Mouse (Mus musculus): Measurements from ENCODE around the gene Hoxa3.

The Hoxa3 gene

DNA sequence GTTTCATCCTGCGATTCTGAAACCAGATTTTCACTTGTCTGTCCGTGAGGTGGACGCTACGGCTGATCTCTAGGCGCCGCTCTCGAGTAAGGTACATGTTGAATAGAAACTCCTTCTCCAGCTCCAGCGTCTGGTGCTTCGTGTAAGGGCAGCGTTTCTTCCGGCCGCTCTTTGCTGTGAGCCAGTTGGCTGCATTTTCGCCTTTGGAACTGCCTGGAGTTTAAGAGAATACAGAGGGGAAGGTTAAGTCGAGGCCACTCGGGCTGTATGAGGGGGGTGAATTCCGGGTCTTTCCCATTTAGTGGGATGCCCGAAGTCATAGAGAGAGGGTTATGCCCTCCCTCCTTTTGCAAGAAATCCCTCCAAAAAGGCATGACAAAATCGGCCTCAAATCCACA, 19.4 kb upstream of the Hoxa3 start:
- peaks cover 96% of the 10 kb centered on the region for H3K27me3 ChIP-seq (ENCODE audit: insufficient read depth, low read length)
- H3K36me3 ChIP-seq (ENCODE audit: insufficient read depth, low read length): no peaks in the 10 kb centered on the region
- peaks cover 47% of the 10 kb centered on the region for H3K4me1 ChIP-seq (replicated peaks; ENCODE audit: low read depth, low read length)
- no peak overlapping the region; the same call in 1 of the 2 replicates for H3K4me3 ChIP-seq (replicated peaks; ENCODE audit: low read length)
- no peaks in the 10 kb centered on the region; the same call in 1 of the 2 replicates for H3K9me3 ChIP-seq (ENCODE audit: low read length)
- TF ChIP-seq CTCF (conservative IDR thresholded peaks at IDR 0.05; ENCODE audit: low read length) (no peak), POU5F1 (IDR thresholded peaks at IDR 0.05; ENCODE audit: borderline replicate concordance, low read length) (no peak), NANOG (IDR thresholded peaks at IDR 0.05; ENCODE audit: borderline replicate concordance, low read length) (no peak)

DNA sequence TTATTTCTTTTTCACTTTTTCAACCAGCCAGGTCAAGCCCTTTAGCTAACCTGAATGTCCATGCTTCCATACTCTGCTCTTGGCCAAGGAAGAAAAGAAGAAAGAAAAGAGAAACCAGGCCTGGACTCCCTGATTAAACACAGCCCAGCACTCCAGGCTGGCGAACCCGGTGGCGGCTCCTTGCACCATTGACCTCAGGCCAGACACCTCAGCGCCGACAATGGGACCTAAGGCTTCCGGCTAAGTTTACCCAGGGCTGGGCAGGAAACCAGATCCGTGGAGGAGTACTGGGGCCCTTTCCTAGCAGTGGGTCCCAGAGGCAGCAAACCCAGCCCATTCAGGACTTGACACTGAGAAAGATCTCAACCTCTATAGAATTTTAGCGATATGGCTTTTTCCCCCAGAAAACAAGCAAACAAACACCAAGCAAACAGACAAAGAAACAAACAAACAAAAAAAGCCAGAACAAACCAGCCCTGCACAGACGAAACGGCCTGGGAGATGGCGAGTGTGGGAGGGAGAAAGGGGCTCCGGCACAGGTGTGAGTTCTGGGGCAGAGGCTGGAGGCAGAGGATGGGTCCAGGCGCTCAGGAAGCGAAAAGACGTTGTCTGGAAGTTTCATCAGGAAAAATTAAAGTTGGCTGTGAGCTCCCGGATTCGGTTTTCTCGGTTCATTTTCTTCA, 18.9 kb upstream of the Hoxa3 start:
- no peaks in the 10 kb centered on the region for H3K36me3 ChIP-seq (ENCODE audit: insufficient read depth, low read length)
- peaks cover 96% of the 10 kb centered on the region for H3K27me3 ChIP-seq (ENCODE audit: insufficient read depth, low read length)
- TF ChIP-seq NANOG (IDR thresholded peaks at IDR 0.05; ENCODE audit: borderline replicate concordance, low read length): no peak
- no peak for TF ChIP-seq CTCF (conservative IDR thresholded peaks at IDR 0.05; ENCODE audit: low read length)
- no peak for TF ChIP-seq POU5F1 (IDR thresholded peaks at IDR 0.05; ENCODE audit: borderline replicate concordance, low read length)
- H3K9me3 ChIP-seq (ENCODE audit: low read length): no peaks in the 10 kb centered on the region; the same call in 1 of the 2 replicates
- no peak overlapping the region for H3K4me3 ChIP-seq (replicated peaks; ENCODE audit: low read length)
- peaks cover 48% of the 10 kb centered on the region for H3K4me1 ChIP-seq (replicated peaks; ENCODE audit: low read depth, low read length)

DNA sequence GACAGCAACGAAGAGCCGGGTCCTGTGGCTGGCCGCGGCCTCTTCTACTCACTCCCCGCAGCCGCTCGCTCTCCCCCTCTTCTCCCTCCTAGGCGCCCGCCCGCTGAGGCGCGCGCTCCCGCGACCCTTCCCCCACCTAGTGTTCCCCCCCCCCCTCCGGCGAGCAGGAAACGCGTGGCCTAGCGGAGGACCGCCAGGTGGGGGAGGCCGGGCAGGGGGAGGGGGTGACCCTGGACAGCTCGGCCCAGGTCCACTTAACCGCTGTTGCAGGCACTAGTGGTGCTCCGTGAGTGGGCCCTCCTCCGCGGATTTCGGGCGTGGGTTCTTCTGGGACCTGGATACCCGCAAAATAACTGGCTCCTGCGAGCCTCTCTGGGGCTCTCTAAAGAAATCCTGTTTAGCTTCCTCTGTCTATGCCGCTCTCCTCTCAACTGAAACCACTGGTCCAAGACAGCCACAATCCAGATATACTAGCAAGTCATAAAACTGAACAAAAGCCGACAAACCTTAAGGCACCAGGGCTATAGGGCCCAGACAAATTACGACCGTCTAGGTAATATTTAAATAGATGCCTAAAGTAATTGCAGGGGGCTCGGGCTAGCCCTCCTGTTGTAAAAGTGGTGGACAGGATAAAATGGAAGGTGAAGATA, 17.5 kb upstream of the Hoxa3 start, which contains the start of gene Hoxa9:
Gene Hoxa9 (minus strand): TSS at position 574 of the 650 bp plus-strand sequence.
- Histone ChIP-seq H3K9me3 (ENCODE audit: low read length) (no peaks in the 10 kb centered on the region), H3K4me3 (replicated peaks; ENCODE audit: low read length) (peak within 1 kb of the TSS; percentile 39), H3K4me1 (replicated peaks; ENCODE audit: low read depth, low read length) (peaks cover 59% of the 10 kb centered on the region), H3K36me3 (ENCODE audit: insufficient read depth, low read length) (no peaks in the 10 kb centered on the region), H3K27me3 (ENCODE audit: insufficient read depth, low read length) (peaks cover 96% of the 10 kb centered on the region)
- TF ChIP-seq NANOG (IDR thresholded peaks at IDR 0.05; ENCODE audit: borderline replicate concordance, low read length) (no peak), CTCF (conservative IDR thresholded peaks at IDR 0.05; ENCODE audit: low read length) (no peak), POU5F1 (IDR thresholded peaks at IDR 0.05; ENCODE audit: borderline replicate concordance, low read length) (no peak)

DNA sequence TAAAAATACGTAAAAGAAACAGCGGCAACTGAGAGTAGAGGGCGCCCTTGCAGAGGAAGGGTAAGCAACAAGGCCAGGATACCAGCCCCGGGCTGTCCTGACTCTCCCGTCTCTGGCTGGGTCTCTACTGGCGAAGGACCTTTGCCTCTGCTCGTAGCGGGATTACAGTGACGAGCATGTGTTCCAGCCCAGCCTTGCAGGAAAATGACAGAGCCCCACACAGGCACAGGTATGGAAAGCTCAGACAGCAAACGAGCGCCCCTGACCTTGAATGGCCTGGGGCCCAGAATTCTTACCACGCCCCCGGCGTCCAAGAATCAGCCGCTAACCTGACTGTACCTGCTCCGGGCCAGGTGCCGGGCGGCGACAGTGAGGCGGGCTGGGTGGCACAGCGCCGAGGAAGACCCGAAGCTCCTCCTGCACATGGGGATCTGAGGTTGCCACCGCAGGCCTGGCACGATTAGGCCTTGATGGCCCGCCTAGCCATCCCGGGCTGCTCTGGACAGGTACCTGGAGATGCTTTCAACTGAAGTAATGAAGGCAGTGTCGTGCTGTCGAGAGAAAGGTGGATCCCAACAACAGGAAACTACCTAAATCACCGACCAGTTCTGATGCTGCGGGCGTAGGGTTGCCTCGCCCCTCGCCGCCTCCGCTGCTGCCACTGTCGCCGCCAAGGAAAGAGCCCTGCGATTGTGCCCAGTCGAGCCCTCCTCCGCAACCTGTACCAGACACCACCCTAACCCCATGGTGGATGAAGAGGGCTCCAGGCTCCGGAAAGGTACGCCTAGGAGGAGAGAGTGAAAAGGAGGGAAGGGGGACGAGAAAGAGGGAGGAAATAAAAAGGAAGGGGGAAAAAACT, 16.7 kb upstream of the Hoxa3 start:
- Histone ChIP-seq H3K9me3 (ENCODE audit: low read length) (no peaks in the 10 kb centered on the region), H3K4me1 (replicated peaks; ENCODE audit: low read depth, low read length) (peaks cover 63% of the 10 kb centered on the region), H3K4me3 (replicated peaks; ENCODE audit: low read length) (peak overlapping the region; percentile 39), H3K27me3 (ENCODE audit: insufficient read depth, low read length) (peaks cover 96% of the 10 kb centered on the region), H3K36me3 (ENCODE audit: insufficient read depth, low read length) (no peaks in the 10 kb centered on the region)
- TF ChIP-seq POU5F1 (IDR thresholded peaks at IDR 0.05; ENCODE audit: borderline replicate concordance, low read length) (peak; percentile 10; the same call in 1 of the 2 replicates), NANOG (IDR thresholded peaks at IDR 0.05; ENCODE audit: borderline replicate concordance, low read length) (no peak), CTCF (conservative IDR thresholded peaks at IDR 0.05; ENCODE audit: low read length) (no peak)

DNA sequence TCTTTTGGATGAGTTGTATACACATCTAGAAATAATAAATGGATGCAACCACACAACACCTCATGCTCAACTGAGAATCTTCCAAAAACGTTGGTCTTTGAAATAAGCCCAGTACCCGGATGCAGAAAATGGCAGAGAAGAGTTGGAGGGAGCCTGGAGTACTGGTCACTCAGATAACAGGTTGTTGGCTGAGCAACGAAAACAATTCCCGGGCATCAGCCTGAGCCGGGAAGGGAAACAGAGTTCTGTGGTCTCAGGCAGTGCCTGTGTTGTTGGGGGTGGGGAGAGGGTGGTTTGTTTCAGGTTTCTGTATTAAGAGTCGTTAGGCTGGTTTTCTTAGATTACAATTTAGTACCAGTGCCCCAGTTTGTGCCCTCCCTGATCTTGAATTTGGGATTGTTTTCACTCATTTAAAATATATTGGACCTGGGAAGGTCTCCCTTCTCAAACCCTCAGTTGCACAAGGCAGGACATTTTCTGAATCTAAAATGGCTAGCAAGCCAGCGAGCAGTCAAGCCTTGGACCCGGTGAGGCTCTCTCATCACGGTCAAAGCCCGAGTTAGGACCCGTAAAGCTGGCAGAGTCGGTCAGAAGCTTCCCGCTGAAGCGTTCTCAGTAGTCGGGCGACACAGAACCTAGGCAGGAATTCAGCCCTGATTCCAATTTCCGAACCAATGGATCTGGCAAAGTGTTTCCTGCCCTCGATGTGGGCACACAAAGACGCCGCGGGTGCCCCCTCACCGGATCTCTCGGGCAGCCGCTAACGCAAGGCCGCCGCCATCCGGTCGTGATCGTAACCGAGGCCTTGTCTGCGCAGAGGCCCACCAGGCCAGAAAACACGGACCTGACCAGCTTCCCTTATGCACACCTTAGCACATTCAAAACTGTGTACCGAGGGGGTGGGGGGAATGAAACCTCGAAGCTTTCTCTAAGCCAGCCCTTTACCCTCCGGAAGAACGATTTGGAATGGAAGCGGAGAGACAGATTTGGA, 15.6 kb upstream of the Hoxa3 start:
- peaks cover 68% of the 10 kb centered on the region for H3K4me1 ChIP-seq (replicated peaks; ENCODE audit: low read depth, low read length)
- H3K27me3 ChIP-seq (ENCODE audit: insufficient read depth, low read length): peaks cover 96% of the 10 kb centered on the region
- H3K36me3 ChIP-seq (ENCODE audit: insufficient read depth, low read length): no peaks in the 10 kb centered on the region
- no peaks in the 10 kb centered on the region for H3K9me3 ChIP-seq (ENCODE audit: low read length)
- TF ChIP-seq CTCF (conservative IDR thresholded peaks at IDR 0.05; ENCODE audit: low read length) (no peak), NANOG (IDR thresholded peaks at IDR 0.05; ENCODE audit: borderline replicate concordance, low read length) (no peak), POU5F1 (IDR thresholded peaks at IDR 0.05; ENCODE audit: borderline replicate concordance, low read length) (no peak)
- H3K4me3 ChIP-seq (replicated peaks; ENCODE audit: low read length): peak overlapping the region; percentile 30; the same call in 1 of the 2 replicates

DNA sequence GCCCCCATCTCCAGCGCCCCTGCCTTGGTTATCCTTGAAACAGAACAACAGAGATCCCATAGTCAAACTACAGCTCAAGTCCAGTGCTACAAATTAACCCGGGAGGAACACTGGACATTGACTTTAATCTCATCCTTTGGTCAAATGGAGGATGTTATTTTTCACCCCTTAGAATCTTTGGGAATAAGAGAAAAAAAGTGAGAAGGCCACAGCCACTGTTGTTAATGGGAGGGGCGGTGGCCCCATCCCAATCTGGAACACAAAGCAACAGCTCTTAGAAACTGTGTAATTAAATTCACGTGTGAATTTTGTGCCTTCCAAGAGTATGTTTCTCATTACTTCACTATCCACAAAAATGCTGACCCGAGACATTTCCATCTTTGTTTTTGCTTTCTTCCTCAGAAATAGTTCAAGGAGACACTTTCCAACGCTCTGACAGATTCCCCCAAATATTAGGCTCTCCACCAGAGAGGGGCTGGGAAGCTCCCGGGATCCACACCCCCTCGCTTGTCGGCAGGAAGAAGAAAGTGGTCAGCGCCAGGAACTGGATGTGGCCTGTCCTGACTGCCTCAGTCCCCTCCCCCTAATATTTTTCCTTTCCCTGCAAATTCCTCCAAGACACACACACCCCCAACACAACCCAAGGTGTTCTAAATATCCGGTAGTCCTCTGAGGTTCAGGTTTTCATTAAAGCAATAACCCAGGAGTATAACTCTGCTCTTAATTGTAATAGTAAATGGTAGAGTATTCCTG, 14.5 kb upstream of the Hoxa3 start:
- Histone ChIP-seq H3K4me3 (replicated peaks; ENCODE audit: low read length) (no peak overlapping the region), H3K4me1 (replicated peaks; ENCODE audit: low read depth, low read length) (peaks cover 56% of the 10 kb centered on the region), H3K36me3 (ENCODE audit: insufficient read depth, low read length) (no peaks in the 10 kb centered on the region), H3K27me3 (ENCODE audit: insufficient read depth, low read length) (peaks cover 96% of the 10 kb centered on the region), H3K9me3 (ENCODE audit: low read length) (no peaks in the 10 kb centered on the region)
- TF ChIP-seq CTCF (conservative IDR thresholded peaks at IDR 0.05; ENCODE audit: low read length) (no peak), POU5F1 (IDR thresholded peaks at IDR 0.05; ENCODE audit: borderline replicate concordance, low read length) (no peak), NANOG (IDR thresholded peaks at IDR 0.05; ENCODE audit: borderline replicate concordance, low read length) (no peak)
